Mouse (Mus musculus) MEL (cell line): Measurements from ENCODE around the gene Slc12a6.

Experiments
- CTCF ChIP-seq, 3 experiments: IDR thresholded peaks in 2 of 3; conservative IDR thresholded peaks in 1 of 3; 2 replicates each; pipeline ENCODE4 v1.5.1; 2011 to 2012; ENCODE audit warnings: low read length in 3 of 3, low read depth in 2 of 3, mild to moderate bottlenecking in 2 of 3, improper control_type of control experiment in 1 of 3, inconsistent platforms in 1 of 3, mixed read lengths in 1 of 3, moderate library complexity in 1 of 3; ENCODE audit not compliant: control insufficient read depth in 1 of 3, insufficient read depth in 1 of 3, poor library complexity in 1 of 3, severe bottlenecking in 1 of 3
- E2F4 ChIP-seq: IDR thresholded peaks from 2 replicates; pipeline ENCODE4 v1.6.1; 2011; ENCODE audit warnings: low read depth, low read length, improper control_type of control experiment, borderline replicate concordance
- EP300 ChIP-seq, 2 experiments: IDR thresholded peaks; 2 replicates each; pipeline ENCODE4 v1.6.1; 2011; ENCODE audit warnings: improper control_type of control experiment in 2 of 2, low read length in 2 of 2, low read depth in 1 of 2, mild to moderate bottlenecking in 1 of 2
- MAFK ChIP-seq: IDR thresholded peaks from 2 replicates; pipeline ENCODE4 v1.6.1; 2011; ENCODE audit warnings: low read depth, mild to moderate bottlenecking, low read length, improper control_type of control experiment, borderline replicate concordance
- MEF2A ChIP-seq: IDR thresholded peaks from 2 replicates; pipeline ENCODE4 v1.6.1; 2014; ENCODE audit warnings: low read depth, mild to moderate bottlenecking, inconsistent platforms, low read length, improper control_type of control experiment; ENCODE audit not compliant: poor library complexity, insufficient replicate concordance, severe bottlenecking; ENCODE audit errors: extremely low read depth
- POLR2A ChIP-seq, 2 experiments: IDR thresholded peaks; 2 replicates each; pipeline ENCODE4 v1.6.1; 2011 to 2012; ENCODE audit warnings: low read length in 2 of 2, mild to moderate bottlenecking in 2 of 2, control low read depth in 1 of 2, improper control_type of control experiment in 1 of 2, low read depth in 1 of 2, moderate library complexity in 1 of 2; ENCODE audit not compliant: control insufficient read depth in 1 of 2, insufficient read depth in 1 of 2, poor library complexity in 1 of 2
- RAD21 ChIP-seq: IDR thresholded peaks from 2 replicates; pipeline ENCODE4 v1.6.1; 2011; ENCODE audit warnings: mild to moderate bottlenecking, low read depth, low read length, improper control_type of control experiment
- ZKSCAN1 ChIP-seq: IDR thresholded peaks from 2 replicates; pipeline ENCODE4 v1.6.1; 2012; ENCODE audit warnings: low read depth, mild to moderate bottlenecking, inconsistent platforms, low read length, improper control_type of control experiment, moderate library complexity

DNA sequence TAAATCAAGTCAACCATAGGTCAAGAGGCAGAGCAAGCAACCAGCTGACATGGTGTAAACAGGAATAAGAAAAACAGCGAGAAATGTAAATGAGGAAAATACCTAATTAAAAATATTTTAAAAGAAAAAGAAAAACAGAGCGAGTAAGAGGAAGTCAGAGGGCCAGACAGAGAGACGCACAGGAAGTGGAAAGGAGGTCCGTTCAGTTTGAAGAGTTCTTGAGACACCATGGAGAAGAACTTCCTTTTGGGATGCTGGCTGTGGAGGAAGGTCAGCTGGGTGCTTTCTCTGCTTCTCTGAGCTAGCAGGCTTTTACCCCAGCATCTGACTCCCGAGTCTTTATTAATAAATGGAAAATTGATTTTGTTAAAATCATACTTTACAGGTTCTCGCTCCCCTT, 48.0 kb upstream of the Slc12a6 start:
- TF ChIP-seq E2F4, result no peak
- no peak for TF ChIP-seq CTCF (IDR thresholded peaks at IDR 0.05 in 2 of 3, conservative IDR thresholded peaks at IDR 0.05 in 1 of 3; ENCODE audit: control insufficient read depth in 1 of 3, insufficient read depth in 1 of 3, low read depth in 2 of 3, low read length in 3 of 3, poor library complexity in 1 of 3, severe bottlenecking in 1 of 3)
- no peak for TF ChIP-seq MEF2A
- TF ChIP-seq EP300 (IDR thresholded peaks at IDR 0.05; ENCODE audit: low read depth in 1 of 2, low read length in 2 of 2), result no peak
- no peak for TF ChIP-seq POLR2A (IDR thresholded peaks at IDR 0.05; ENCODE audit: control insufficient read depth in 1 of 2, insufficient read depth in 1 of 2, low read depth in 1 of 2, low read length in 2 of 2, poor library complexity in 1 of 2)
- TF ChIP-seq ZKSCAN1, result no peak
- no peak for TF ChIP-seq MAFK
- no peak for TF ChIP-seq RAD21
